Mouse (Mus musculus) frontal cortex, postnatal 25 days (tissue): ENCODE results near the gene Lhx6.

ENCODE experiments used
- DNase-seq, 2 experiments: peaks; one replicate each; pipeline ENCODE4 v3.0.0; 2022; ENCODE audit warnings: low spot score in 2 of 2

The Lhx6 gene

DNA sequence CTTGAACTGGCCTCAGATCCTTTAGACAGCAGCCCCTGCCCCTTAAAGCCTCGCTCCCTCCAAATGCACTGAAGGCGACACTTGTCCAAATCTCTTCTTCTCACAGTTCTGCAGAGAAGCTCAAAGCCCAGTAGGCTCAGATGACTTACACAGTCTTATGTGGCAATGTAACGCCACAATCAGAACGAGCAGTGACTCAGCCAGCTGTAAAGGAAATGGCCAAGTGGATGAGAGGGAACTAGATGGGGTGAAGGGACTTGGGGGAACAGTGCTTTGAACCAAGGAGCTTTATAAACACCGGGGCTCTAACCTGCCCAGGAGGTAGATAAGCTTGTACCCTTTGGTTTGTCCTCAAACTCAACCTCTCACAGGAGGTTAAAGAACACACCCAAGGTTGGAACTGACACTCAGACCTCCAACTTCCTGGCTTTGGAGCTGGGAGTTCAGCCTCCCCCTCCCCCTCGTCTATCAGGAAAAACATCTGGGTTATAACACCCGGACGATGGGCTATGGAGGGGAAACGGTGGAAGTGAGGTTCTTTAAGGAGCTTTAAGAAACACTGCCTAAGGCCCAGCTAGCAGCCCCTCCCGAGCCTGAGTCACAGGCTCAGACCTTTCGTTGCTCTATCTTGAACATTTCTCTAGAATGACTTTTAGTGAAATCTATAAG lies 69.7 kb downstream of the Lhx6 start:
- DNase-seq = no peak

DNA sequence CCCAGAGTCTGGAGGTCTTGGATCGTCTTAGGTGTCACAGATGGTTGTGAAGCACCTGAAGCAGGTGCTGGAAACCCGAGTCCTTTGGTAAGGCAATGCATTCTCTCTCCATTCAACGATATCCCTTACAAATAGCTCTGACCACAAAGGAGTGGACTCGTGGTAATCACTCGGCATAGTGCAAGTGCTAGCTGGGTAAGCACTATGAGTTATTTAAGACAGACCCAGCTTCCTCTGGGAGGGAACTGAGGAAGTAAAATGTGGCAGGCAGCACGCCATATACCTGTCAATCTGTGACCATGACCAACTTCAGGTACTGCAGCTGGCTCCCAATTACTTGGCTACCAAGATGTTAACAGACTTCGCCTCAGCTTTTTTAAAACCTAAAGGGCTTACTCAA lies 70.3 kb downstream of the Lhx6 start:
- DNase-seq = no peak

DNA sequence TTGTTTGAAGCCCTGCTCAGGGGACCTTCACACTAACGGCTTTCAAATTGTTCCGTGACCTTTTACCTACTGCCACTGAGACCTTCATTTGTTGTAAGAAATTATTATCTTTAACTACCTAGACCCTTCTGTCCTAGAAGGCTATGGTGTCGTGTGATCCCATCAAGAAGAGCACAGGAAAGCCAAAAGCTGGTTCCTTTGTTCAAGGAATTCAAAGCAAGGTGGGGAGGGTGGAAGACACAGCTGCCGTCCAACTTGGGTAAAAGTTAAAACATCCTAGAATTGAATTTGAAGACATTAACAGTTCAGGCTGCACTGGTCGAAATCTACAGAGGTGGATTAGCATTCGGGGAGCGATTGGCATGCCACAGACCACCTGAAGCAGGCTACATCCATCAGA lies 71.2 kb downstream of the Lhx6 start:
- no peak for DNase-seq

DNA sequence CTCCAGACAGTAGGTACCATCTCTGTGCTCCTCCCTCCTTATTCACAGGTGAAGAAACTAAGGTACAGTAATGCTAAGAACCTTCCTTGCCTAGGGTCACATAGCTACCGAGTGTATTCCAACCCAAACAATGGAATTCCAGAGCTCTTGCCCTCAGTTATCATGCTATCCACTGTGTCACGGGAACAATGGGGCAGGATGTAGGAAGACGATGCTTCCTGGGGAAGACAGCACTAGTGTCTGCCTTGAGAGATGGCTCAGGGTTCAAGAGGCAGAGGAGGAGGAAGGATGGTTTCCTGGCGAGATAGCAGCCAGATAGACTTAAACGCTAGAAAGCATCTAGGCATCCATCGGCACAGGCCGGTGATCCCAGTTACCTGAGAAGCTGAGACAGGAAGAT lies 72.3 kb downstream of the Lhx6 start:
- no peak for DNase-seq
